Mouse (Mus musculus) heart, adult 10 weeks (tissue): ENCODE measurements around the gene Lsr. TPM values are rescaled to one million over a fixed set of nuclear protein-coding genes. Genes with fewer than 3 reads are reported as not detected.

Experiments used
- polyA plus RNA-seq: library from polyadenylated mRNA; stranded (reverse); fragments of 350-450 nt; fragmentation: Illumina TruSeq; extraction: RNeasy Lipid Tissue Mini Kit (QIAGEN cat#74804); gene quantifications from one replicate; pipeline ENCODE4 v1.2.3, GENCODE M21; 2014; ENCODE audit warnings: low read depth, low replicate concordance

Lsr gene
- polyA plus RNA-seq = 3.3 TPM

GRCm38 (mm10) chr7:30973251-30973500, at the start of gene Lsr:
Gene Lsr (minus strand): TSS chr7:30973464.

GRCm38 (mm10) chr7:30973501-30974289, 431 bp upstream of the Lsr start, which contains the start of gene Fam187b:
Gene Fam187b (plus strand): TSS chr7:30973790.

GRCm38 (mm10) chr7:30956756-30957366, 16.4 kb downstream of the Lsr start, which contains the start of gene Usf2:
Gene Usf2 (minus strand): TSS chr7:30956803.

GRCm38 (mm10) chr7:30943909-30944635, 29.2 kb downstream of the Lsr start, which contains the start of gene Hamp:
Gene Hamp (minus strand): TSS chr7:30944032.

DNA sequence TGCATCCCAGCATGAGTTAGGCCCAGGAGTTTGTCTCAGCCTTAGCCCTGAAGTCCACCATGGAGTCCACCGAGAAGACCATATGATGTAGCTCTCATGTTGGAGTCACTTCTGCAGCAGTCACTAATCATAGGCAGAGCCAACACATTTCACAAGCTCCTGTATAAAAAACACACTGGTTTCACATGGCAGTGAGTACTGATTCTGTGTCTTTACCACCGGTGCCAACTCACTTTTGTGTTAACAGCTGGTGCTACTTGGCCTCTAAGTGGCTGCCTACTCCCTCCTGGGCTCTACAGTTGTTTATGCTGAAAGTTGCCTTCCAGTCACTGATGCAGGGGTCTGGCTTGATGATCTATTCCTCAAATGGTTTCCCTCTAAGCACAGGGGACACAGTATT, 48.7 kb downstream of the Lsr start, which contains the start of gene Hamp2:
Hamp2 (minus strand) TSS at position 101 of the 400 bp plus-strand sequence.

DNA sequence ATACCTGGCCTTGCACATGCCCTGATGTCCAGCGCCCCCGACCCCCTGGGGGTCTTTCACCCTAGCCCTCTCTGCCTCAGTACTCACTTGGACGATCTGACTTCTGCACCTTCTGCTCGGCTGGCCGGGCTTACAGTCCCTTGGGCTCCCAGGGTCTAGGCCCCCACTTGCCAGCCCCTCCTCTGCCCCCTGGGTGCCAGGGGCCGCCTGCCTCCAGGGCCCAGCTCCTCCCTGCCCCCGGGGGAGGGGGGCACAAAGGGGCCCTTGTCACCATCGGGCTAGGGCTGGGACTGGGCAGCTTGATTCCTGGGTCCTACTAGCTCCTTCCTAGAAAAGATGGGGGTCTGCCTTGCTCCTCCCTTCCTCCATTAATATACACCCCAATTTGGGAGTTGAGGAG, 58.5 kb downstream of the Lsr start, which contains the start of gene Mag:
Mag (minus strand) TSS at position 142 of the 400 bp plus-strand sequence.

Other genes starting within 250 kb of the Lsr start
- 168 TPM for gene Tmem147, start 243.9 kb downstream of the Lsr start, polyA plus RNA-seq
- gene Gapdhs, start 229.8 kb downstream of the Lsr start, polyA plus RNA-seq = not detected
- 3.5 TPM for gene Sbsn, start 222.0 kb downstream of the Lsr start, polyA plus RNA-seq
- gene Dmkn, start 209.7 kb downstream of the Lsr start, polyA plus RNA-seq = 3.5 TPM
- gene Krtdap, start 185.6 kb downstream of the Lsr start, polyA plus RNA-seq = not detected
- not detected for gene Ffar2, start 149.7 kb downstream of the Lsr start, polyA plus RNA-seq
- not detected for gene Ffar3, start 117.3 kb downstream of the Lsr start, polyA plus RNA-seq
- gene Ffar1, start 111.9 kb downstream of the Lsr start, polyA plus RNA-seq = not detected
- 0.76 TPM for gene Cd22, start 93.1 kb downstream of the Lsr start, polyA plus RNA-seq
- gene Mag, start 58.6 kb downstream of the Lsr start, polyA plus RNA-seq = 0.18 TPM
- 6.3 TPM for gene Hamp2, start 48.8 kb downstream of the Lsr start, polyA plus RNA-seq
- gene Hamp, start 29.4 kb downstream of the Lsr start, polyA plus RNA-seq = 44.7 TPM
- gene Usf2, start 16.7 kb downstream of the Lsr start, polyA plus RNA-seq = 166 TPM
- not detected for gene Fam187b, start 326 bp upstream of the Lsr start, polyA plus RNA-seq
- 43.3 TPM for gene Fxyd5, start 69.0 kb upstream of the Lsr start, polyA plus RNA-seq
- gene Fxyd7, start 78.0 kb upstream of the Lsr start, polyA plus RNA-seq = 2.0 TPM
- 1,227 TPM for gene Fxyd1, start 83.7 kb upstream of the Lsr start, polyA plus RNA-seq
- 5.1 TPM for gene Lgi4, start 85.9 kb upstream of the Lsr start, polyA plus RNA-seq
- gene Fxyd3, start 103.2 kb upstream of the Lsr start, polyA plus RNA-seq = 4.2 TPM
- 2.8 TPM for gene Hpn, start 141.8 kb upstream of the Lsr start, polyA plus RNA-seq
- 16.1 TPM for gene Scn1b, start 153.5 kb upstream of the Lsr start, polyA plus RNA-seq
- gene Gramd1a, start 182.4 kb upstream of the Lsr start, polyA plus RNA-seq = 43.0 TPM